Mouse (Mus musculus) lung, postnatal 0 days (tissue): ENCODE data around the gene Dpy19l1.

Experiments
- CTCF ChIP-seq: IDR thresholded peaks from 2 replicates; pipeline ENCODE4 v1.5.1; 2016; ENCODE audit warnings: antibody characterized with exemption, mild to moderate bottlenecking
- EP300 ChIP-seq: IDR thresholded peaks from 2 replicates; pipeline ENCODE4 v1.6.1; 2016; ENCODE audit warnings: antibody characterized with exemption, mild to moderate bottlenecking, control low read depth

GRCm38 (mm10) chr9:24512121-24512539, 9.2 kb upstream of the Dpy19l1 start:
- TF ChIP-seq CTCF (no peak), EP300 (no peak)
